In genomic region chr1:39368267-39368841, GRCm38 (mm10) we compare ENCODE assay signal across 8 mouse cellular contexts. TPM values are rescaled to one million over a fixed set of nuclear protein-coding genes. Genes with fewer than 3 reads are reported as not detected.
DNase-seq lines count a peak whose midpoint lies in the region; ATAC-seq and TF ChIP-seq lines count a peak whose summit lies in the region.

No protein-coding gene starts in this region.

- H3K9me3 ChIP-seq in hindbrain, embryonic 13.5 days = no peaks in the 10 kb centered on the region
- H3K9me3 ChIP-seq in liver, postnatal 0 days (ENCODE audit: low read length) = no peaks in the 10 kb centered on the region
- H3K9me3 ChIP-seq in stomach, embryonic 16.5 days (replicated peaks; ENCODE audit: control insufficient read depth, low read length) = no peaks in the 10 kb centered on the region

- DNase-seq in adrenal gland, postnatal 36 days = peak; percentile 20 to 40
- DNase-seq in adrenal gland, adult 8-10 months = no peak
- no peak for DNase-seq in thymus, adult 2 months
- no peak for DNase-seq in thymus, postnatal 25 days
- peak; percentile 60 for DNase-seq in liver, postnatal 0 days
- DNase-seq in layer of hippocampus, adult 11-12 months (ENCODE audit: low spot score) = no peak

- H3K4me3 ChIP-seq in thymus, adult 2 months (ENCODE audit: control insufficient read depth, insufficient read depth, low read length) = peak overlapping the region; percentile 99
- peak overlapping the region; percentile 78 for H3K4me3 ChIP-seq in hindbrain, embryonic 13.5 days
- peak overlapping the region; percentile 96 for H3K4me3 ChIP-seq in liver, postnatal 0 days (ENCODE audit: low read depth, low read length)
- peak overlapping the region; percentile 67 for H3K4me3 ChIP-seq in stomach, embryonic 16.5 days (replicated peaks; ENCODE audit: low read length)

- H3K27ac ChIP-seq in thymus, adult 2 months (ENCODE audit: control insufficient read depth, insufficient read depth, low read length) = peak overlapping the region; percentile 26
- peak overlapping the region; percentile 94 for H3K27ac ChIP-seq in hindbrain, embryonic 13.5 days
- H3K27ac ChIP-seq in liver, postnatal 0 days (ENCODE audit: low read depth) = peak overlapping the region; percentile 92
- peak overlapping the region; percentile 68 for H3K27ac ChIP-seq in stomach, embryonic 16.5 days (ENCODE audit: low read length)

- peaks cover 14% of the 10 kb centered on the region for H3K4me1 ChIP-seq in thymus, adult 2 months (replicated peaks; ENCODE audit: control insufficient read depth, insufficient read depth, low read length)
- H3K4me1 ChIP-seq in hindbrain, embryonic 13.5 days (replicated peaks) = peaks cover 20% of the 10 kb centered on the region
- peaks cover 16% of the 10 kb centered on the region for H3K4me1 ChIP-seq in liver, postnatal 0 days (ENCODE audit: insufficient read depth)
- H3K4me1 ChIP-seq in stomach, embryonic 16.5 days (ENCODE audit: control insufficient read depth, insufficient read depth, low read length) = peaks cover 16% of the 10 kb centered on the region

- no peak for TF ChIP-seq CTCF in thymus, adult 2 months (IDR thresholded peaks at IDR 0.05; ENCODE audit: borderline replicate concordance, control insufficient read depth, extremely low read depth, insufficient read depth, low read length, poor library complexity)
- no peak for TF ChIP-seq CTCF in liver, postnatal 0 days (IDR thresholded peaks at IDR 0.05; ENCODE audit: low read depth)

- TF ChIP-seq EP300 in liver, postnatal 0 days (IDR thresholded peaks at IDR 0.05; ENCODE audit: low read depth) = no peak

- TF ChIP-seq POLR2A in thymus, adult 2 months (IDR thresholded peaks at IDR 0.05; ENCODE audit: control insufficient read depth, extremely low read depth, insufficient read depth, low read length, poor library complexity) = no peak

- peak; percentile 76 for ATAC-seq in hindbrain, embryonic 13.5 days (ENCODE audit: low FRiP score)
- peak; percentile 33 for ATAC-seq in liver, postnatal 0 days
- peak; percentile 6 for ATAC-seq in stomach, embryonic 16.5 days (ENCODE audit: insufficient read depth, low FRiP score)

- peak overlapping the region; percentile 72 for H3K4me2 ChIP-seq in hindbrain, embryonic 13.5 days
- peak overlapping the region; percentile 87 for H3K4me2 ChIP-seq in liver, postnatal 0 days (ENCODE audit: low read depth, low read length)
- peak overlapping the region; percentile 91 for H3K4me2 ChIP-seq in stomach, embryonic 16.5 days (ENCODE audit: low read depth, low read length)

- H3K9ac ChIP-seq in hindbrain, embryonic 13.5 days = peak overlapping the region; percentile 97
- H3K9ac ChIP-seq in liver, postnatal 0 days (replicated peaks) = peak overlapping the region; percentile 99
- peak overlapping the region; percentile 90 for H3K9ac ChIP-seq in stomach, embryonic 16.5 days (ENCODE audit: low read length)

- WGBS in thymus, adult 2 months = under 1% methylated on average over 34 of the region's 34 CpGs
- WGBS in hindbrain, embryonic 13.5 days = under 1% methylated on average over 34 of the region's 34 CpGs
- WGBS in liver, postnatal 0 days (ENCODE audit: insufficient replicate concordance) = under 1% methylated on average over 34 of the region's 34 CpGs
- under 1% methylated on average over 34 of the region's 34 CpGs for WGBS in stomach, embryonic 16.5 days

- H3K27me3 ChIP-seq in thymus, adult 2 months (ENCODE audit: control insufficient read depth, insufficient read depth, low read length) = no peaks in the 10 kb centered on the region
- no peaks in the 10 kb centered on the region for H3K27me3 ChIP-seq in hindbrain, embryonic 13.5 days
- no peaks in the 10 kb centered on the region for H3K27me3 ChIP-seq in liver, postnatal 0 days (ENCODE audit: insufficient read depth, low read length)
- no peaks in the 10 kb centered on the region for H3K27me3 ChIP-seq in stomach, embryonic 16.5 days (ENCODE audit: control insufficient read depth, insufficient read depth, low read length)

- peaks cover 41% of the 10 kb centered on the region for H3K36me3 ChIP-seq in thymus, adult 2 months (ENCODE audit: control insufficient read depth, insufficient read depth, low read length)
- H3K36me3 ChIP-seq in hindbrain, embryonic 13.5 days = peaks cover 40% of the 10 kb centered on the region
- H3K36me3 ChIP-seq in liver, postnatal 0 days (replicated peaks; ENCODE audit: insufficient read depth, low read length) = peaks cover 42% of the 10 kb centered on the region
- H3K36me3 ChIP-seq in stomach, embryonic 16.5 days (ENCODE audit: control insufficient read depth, insufficient read depth, low read length) = 0 out of 2 replicates have a peak, but pooled peaks cover 4% of the 10 kb centered on the region

RNA-seq across cellular contexts. Expression of gene Rpl31, which starts 0.7 kb away (rescaled TPM):
- total RNA-seq in adrenal gland, postnatal 36 days (2021) = 100 to 1,000 TPM; 739 to 814 TPM
- 100 to 1,000 TPM; 589 to 669 (median 644) TPM for total RNA-seq in adrenal gland, adult 8-10 months (2022)
- 336 and 375 TPM in 2 replicates for polyA plus RNA-seq in thymus, adult 2 months (2012; rRNA removed)
- 394 and 397 TPM in 2 replicates for polyA plus RNA-seq in hindbrain, embryonic 13.5 days (2015; fragmentation: Nextera tagmentation; extraction: Ambion mirVana)
- 306 and 334 TPM in 2 replicates for polyA plus RNA-seq in liver, postnatal 0 days (2015; fragmentation: Nextera tagmentation; extraction: Ambion mirVana)
- 379 and 502 TPM in 2 replicates for polyA plus RNA-seq in stomach, embryonic 16.5 days (2015; fragmentation: Nextera tagmentation; extraction: Ambion mirVana)

Comparison
In these comparisons a context has a peak if more than half of its experiments do, and no peak if none do; other contexts are left out.
1. DNase-seq: peak in adrenal gland, postnatal 36 days (2 of 2) and liver, postnatal 0 days (single experiment); none in adrenal gland, adult 8-10 months (single experiment), thymus, adult 2 months (single experiment), thymus, postnatal 25 days (single experiment) and layer of hippocampus, adult 11-12 months (single experiment).
2. H3K27ac ChIP-seq: peak in every context shown above with its lines; median percentile 94 in hindbrain, embryonic 13.5 days; 92 in liver, postnatal 0 days; 68 in stomach, embryonic 16.5 days; 26 in thymus, adult 2 months.
3. ATAC-seq: peak in every context shown above with its lines; median percentile 76 in hindbrain, embryonic 13.5 days; 33 in liver, postnatal 0 days; 6 in stomach, embryonic 16.5 days.
4. Peak in every context shown above with its lines, with median percentiles within 50 percentile points of each other: H3K4me3 ChIP-seq, H3K4me2 ChIP-seq and H3K9ac ChIP-seq.